Mouse (Mus musculus): ENCODE data around the gene Zscan26. TPM values are rescaled to one million over a fixed set of nuclear protein-coding genes. Genes with fewer than 3 reads are reported as not detected.
"Not testable (repeated sequence)": the region's sequence is repeated elsewhere in the genome, so short reads cannot be mapped to it uniquely, and the experiment has no call there.

Gene Zscan26
- total RNA-seq (2022), result 10 to 100 TPM; 20.5 to 25.0 (median 21.7) TPM

GRCm38 (mm10) chr13:21453449-21453848 lies at the start of gene Zscan26:
Zscan26 (minus strand) TSS chr13:21453730.
- peak; percentile 92 for DNase-seq (ENCODE audit: low spot score)

DNA sequence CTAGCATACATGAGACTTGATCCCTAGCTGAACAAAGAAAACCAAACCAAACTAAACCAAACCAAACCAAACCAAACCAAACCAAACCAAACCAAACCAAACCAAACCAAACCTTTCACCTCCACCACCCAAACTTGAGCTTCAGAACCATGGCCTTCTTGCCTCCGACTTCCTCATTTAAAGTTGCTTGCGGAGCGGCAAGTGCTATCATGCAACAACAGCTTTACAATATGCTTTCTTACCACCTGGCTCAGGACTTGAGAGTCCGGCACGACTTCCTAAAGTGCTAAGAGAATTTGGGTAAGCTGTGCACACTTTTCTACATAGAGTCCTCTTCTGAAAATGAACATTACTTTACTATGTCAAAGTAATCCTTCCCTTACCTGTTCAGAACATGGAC lies 48.8 kb upstream of the Zscan26 start:
- DNase-seq (ENCODE audit: low spot score), result no peak

- not testable (repeated sequence) for DNase-seq (ENCODE audit: low spot score)
These were observed 47.7 kb upstream of the Zscan26 start, which contains the start of gene Gm11273 for GRCm38 (mm10) chr13:21501182-21501581. Gm11273 (minus strand) TSS chr13:21501418.

DNA sequence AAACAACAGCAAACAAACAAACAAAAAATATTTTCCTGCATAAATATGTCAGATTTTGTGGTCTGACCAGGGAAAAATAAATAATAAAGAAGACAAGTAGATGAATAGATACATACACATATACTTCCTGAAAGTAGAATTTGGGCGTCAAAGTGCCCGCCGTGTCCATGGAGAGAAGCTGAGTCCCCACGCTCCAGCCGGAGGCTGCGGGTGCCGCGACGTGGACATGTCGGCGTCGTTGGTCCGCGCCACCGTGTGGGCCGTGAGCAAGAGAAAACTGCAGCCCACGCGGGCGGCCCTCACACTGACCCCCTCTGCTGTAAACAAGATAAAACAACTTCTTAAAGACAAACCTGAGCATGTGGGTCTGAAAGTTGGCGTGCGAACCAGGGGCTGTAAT lies 41.5 kb upstream of the Zscan26 start, which contains the start of gene AK157302:
TSS of gene AK157302 (plus strand) at position 144 of the 400 bp plus-strand sequence.
- no peak for DNase-seq (ENCODE audit: low spot score)

GRCm38 (mm10) chr13:21492847-21493246 lies 39.3 kb upstream of the Zscan26 start:
- DNase-seq (ENCODE audit: low spot score), result no peak

DNA sequence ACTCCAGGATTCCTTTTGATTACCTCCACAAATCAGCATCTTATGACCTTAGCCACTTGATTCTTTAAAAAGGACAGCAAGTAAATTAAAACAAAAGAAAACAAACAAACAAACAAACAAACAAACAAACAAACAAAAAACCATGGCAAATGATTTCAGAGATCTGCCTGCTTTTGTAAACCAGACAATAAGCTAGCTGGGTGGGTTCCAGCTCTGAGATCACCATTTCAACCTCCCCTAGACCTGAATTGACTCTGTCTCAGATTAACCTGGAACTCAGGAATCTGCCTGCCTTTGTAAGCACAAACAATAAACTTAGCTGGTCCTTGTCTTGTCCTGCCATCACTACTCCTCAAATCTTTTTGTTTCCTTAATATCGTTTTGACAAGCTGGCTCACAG lies 33.4 kb upstream of the Zscan26 start:
- no peak for DNase-seq (ENCODE audit: low spot score)

DNA sequence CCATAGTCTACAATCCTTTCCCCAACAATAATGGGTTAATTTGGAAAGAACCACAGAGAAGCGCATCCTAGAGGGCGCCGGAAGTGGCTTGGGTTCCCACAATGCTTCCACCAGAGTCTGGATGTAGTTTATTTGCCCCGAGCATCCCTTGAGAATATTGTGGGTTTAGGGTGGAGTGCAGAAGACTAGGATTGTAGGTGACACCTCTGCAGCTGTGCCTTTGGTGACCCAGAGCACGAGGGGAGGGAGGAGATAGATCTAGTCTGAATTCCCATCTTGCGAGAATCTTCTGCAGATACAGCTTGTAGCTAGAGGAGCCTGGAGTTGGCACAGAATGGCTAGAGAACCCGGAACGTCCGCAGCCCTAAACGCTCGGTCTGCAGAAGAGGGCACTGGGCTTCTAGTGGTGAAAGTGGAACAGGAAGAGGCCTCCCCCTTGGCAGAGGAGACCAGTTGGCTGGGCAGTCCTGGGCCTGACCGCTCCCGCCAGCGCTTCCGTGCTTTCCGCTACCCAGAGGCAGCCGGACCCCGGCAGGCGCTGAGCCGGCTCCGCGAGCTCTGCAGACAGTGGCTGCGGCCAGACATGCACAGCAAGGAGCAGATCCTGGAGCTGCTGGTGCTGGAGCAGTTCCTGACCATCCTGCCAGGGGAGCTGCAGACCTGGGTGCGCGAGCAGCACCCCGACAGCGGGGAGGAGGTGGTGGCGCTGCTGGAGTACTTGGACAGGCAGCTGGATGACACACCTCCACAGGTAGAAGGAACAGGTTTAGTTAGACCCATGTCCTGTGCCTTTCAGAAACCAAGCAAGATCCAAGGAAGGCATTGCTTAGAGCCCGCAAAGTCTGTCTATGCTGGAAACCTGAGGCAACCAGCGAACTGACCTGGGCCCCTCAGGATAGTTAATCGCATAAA lies 25.5 kb upstream of the Zscan26 start, which contains the start of the genes Zkscan4 and Gm10065:
TSS of gene Zkscan4 (plus strand) at position 149 of the 912 bp plus-strand sequence.
TSS of gene Gm10065 (minus strand) at position 683 of the 912 bp plus-strand sequence.
- DNase-seq (ENCODE audit: low spot score), result peak; percentile 73

DNA sequence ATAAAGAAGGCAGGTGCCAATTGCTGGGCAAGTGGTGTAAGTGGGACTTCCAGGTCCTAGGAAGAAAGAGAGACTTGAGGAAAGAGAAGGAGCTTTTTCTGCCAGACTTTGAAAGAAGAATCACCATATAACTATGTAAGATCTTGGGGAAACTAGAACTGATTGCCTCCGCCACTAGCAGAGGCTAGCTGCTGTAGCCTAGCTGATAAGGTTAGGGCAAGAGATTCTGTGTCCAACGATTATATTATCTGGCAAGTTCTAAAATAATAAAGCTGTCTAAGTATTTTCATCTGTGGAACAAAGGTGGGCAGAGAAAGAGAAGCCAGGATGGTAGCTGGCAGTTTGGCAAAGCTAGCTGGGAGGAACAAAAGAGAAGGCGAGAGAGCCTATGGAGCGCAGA lies 18.9 kb upstream of the Zscan26 start:
- no peak for DNase-seq (ENCODE audit: low spot score)

DNA sequence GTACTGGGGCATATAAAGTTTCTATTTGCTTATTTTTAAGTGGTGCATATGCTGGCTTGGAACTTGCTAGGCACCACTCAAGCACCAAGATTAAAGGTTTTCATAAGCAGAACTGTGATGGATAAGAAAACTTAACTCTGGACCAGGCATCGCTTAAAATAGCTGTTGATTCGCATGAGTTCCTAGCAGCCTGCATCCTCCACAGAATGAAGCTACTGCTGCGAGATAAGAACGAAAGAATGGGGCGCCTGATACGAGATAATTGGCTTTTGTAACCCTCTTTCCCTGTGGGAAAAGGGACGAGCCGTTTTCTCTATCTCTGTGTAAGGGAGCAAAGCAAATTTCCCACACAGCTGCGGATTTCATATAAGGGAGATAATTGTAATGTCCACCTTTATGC lies 15.6 kb upstream of the Zscan26 start:
- no peak for DNase-seq (ENCODE audit: low spot score)

GRCm38 (mm10) chr13:21468061-21469019 lies 14.8 kb upstream of the Zscan26 start, which contains the start of gene Nkapl:
Nkapl (minus strand) TSS chr13:21468509.
- DNase-seq (ENCODE audit: low spot score), result peak; percentile 79

- DNase-seq (ENCODE audit: low spot score), result no peak
These were observed 13.8 kb upstream of the Zscan26 start for GRCm38 (mm10) chr13:21467336-21467735.

- DNase-seq (ENCODE audit: low spot score), result not testable (repeated sequence)
These were observed 9.0 kb upstream of the Zscan26 start for GRCm38 (mm10) chr13:21462516-21462915.

DNA sequence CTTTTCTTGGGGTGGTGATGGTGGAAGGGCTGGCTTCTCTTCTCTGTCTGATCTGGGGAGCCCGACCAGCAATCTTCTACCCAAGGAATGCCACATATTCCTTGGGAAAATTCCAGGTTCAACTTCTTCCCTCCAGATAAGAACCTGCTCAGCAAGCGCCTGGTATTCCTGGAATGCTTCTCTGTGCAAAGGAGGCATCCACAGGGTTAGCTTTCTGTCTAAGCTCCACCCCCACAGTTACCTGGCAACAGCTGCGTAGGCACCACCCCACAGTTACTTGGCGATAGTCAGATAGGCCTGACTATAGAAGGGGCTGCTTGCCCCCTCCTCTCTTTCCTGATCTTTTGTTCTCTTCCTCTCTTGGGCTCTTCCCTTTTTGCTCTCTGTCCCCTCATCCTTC lies 2.8 kb upstream of the Zscan26 start:
- no peak for DNase-seq (ENCODE audit: low spot score)

DNA sequence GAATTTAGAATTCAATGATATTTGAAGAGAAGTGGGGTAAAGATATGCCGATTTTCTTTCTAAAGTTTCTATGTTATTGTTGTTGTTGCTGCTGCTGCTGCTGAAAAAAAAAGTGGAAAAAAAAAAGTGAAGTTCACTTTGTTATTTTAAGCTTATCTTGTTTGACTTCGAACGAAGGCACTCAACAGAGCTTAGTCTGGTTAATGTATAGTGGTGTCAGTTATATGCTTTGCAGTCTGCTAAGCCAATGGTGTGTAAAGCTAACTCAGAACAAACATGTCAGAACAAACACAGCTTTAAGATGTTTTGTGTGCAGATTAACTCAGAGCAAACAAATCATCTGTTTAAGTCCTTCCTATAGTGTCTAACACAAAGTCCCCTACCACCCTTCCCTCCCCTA lies 603 bp upstream of the Zscan26 start:
- DNase-seq (ENCODE audit: low spot score), result no peak

- no peak for DNase-seq (ENCODE audit: low spot score)
These were observed 488 bp downstream of the Zscan26 start for GRCm38 (mm10) chr13:21453042-21453441.

- DNase-seq (ENCODE audit: low spot score), result no peak
These were observed 5.5 kb downstream of the Zscan26 start for GRCm38 (mm10) chr13:21447856-21448614.

- peak; percentile 9 for DNase-seq (ENCODE audit: low spot score)
These were observed 6.7 kb downstream of the Zscan26 start for GRCm38 (mm10) chr13:21446796-21447195.

GRCm38 (mm10) chr13:21441207-21441572 lies 12.3 kb downstream of the Zscan26 start:
- no peak for DNase-seq (ENCODE audit: low spot score)

GRCm38 (mm10) chr13:21440503-21441206 lies 12.9 kb downstream of the Zscan26 start, which contains the start of gene Pgbd1:
Pgbd1 (minus strand) TSS chr13:21441058.
- peak; percentile 21 for DNase-seq (ENCODE audit: low spot score)

DNA sequence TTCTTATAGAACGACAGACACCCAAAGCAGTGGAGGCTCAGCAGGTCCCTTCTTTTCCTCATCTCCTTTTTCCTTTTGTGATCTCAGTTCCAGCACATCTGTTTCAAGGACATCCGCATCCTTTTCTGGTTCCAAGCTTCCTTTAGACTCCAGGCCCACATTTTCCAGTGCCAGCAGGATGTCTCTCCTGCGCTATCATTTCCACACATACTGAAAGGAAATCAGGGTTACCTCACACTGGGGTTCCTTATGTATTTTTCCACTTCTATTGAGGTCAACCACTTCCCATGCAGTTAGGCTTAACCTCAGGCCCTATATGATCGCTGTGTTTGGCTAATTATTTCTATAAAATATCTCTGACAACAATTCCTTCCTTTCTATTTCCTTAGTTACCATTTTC lies 18.1 kb downstream of the Zscan26 start:
- DNase-seq (ENCODE audit: low spot score), result peak; percentile 10

Data from heart, adult 8-10 months (tissue).